Mouse (Mus musculus) testis, adult 2 months (tissue): Measurements from ENCODE around the gene 1700028J19Rik. TPM values are rescaled to one million over a fixed set of nuclear protein-coding genes. Genes with fewer than 3 reads are reported as not detected.

Experiments used
- polyA plus RNA-seq: library from polyadenylated mRNA; depleted of rRNA; stranded (reverse); fragments of >200 nt; gene quantifications from 2 replicates; pipeline ENCODE4 v1.2.3, GENCODE M21; 2012; rRNA removed

The 1700028J19Rik gene
- polyA plus RNA-seq, 1 experiment = 1,528 TPM

Other genes starting within 250 kb of the 1700028J19Rik start
- gene Klk1b26, start 234.5 kb downstream of the 1700028J19Rik start, polyA plus RNA-seq = 13.7 and 14.6 TPM in 2 replicates
- 41.9 and 52.7 TPM in 2 replicates for gene Klk1b27, start 194.4 kb downstream of the 1700028J19Rik start, polyA plus RNA-seq
- 72.1 and 73.2 TPM in 2 replicates for gene Klk1b21, start 144.4 kb downstream of the 1700028J19Rik start, polyA plus RNA-seq
- 7.0 and 9.2 TPM in 2 replicates for gene Klk1b22, start 134.0 kb downstream of the 1700028J19Rik start, polyA plus RNA-seq
- gene Klk1b16, start 109.9 kb downstream of the 1700028J19Rik start, polyA plus RNA-seq = 0.89 and 1.9 TPM in 2 replicates
- 74.1 and 87.1 TPM in 2 replicates for gene Klk1b24, start 58.5 kb downstream of the 1700028J19Rik start, polyA plus RNA-seq
- 5.2 and 7.8 TPM in 2 replicates for gene Klk1b3, start 48.5 kb downstream of the 1700028J19Rik start, polyA plus RNA-seq
- 1.7 and 2.3 TPM in 2 replicates for gene Klk1b4, start 39.3 kb downstream of the 1700028J19Rik start, polyA plus RNA-seq
- gene Klk1b5, start 30.8 kb downstream of the 1700028J19Rik start, polyA plus RNA-seq = 3.4 and 4.0 TPM in 2 replicates
- 12.6 and 17.1 TPM in 2 replicates for gene Klk1, start 21.3 kb downstream of the 1700028J19Rik start, polyA plus RNA-seq
- 89.1 and 101 TPM in 2 replicates for gene Gm36864, start 10.5 kb downstream of the 1700028J19Rik start, polyA plus RNA-seq
- gene 2410002F23Rik, start within 50 bp of the 1700028J19Rik start, polyA plus RNA-seq = 53.2 and 55.4 TPM in 2 replicates
- gene Acp4, start 10.7 kb upstream of the 1700028J19Rik start, polyA plus RNA-seq = 29.1 and 29.8 TPM in 2 replicates
- 3,148 and 3,520 TPM in 2 replicates for gene Gm15517, start 14.8 kb upstream of the 1700028J19Rik start, polyA plus RNA-seq
- 1.7 and 3.1 TPM in 2 replicates for gene Clec11a, start 60.2 kb upstream of the 1700028J19Rik start, polyA plus RNA-seq
- gene Shank1, start 63.6 kb upstream of the 1700028J19Rik start, polyA plus RNA-seq = 4.0 and 5.5 TPM in 2 replicates
- 2.0 TPM in 2 replicates for gene Syt3, start 137.4 kb upstream of the 1700028J19Rik start, polyA plus RNA-seq
- 112 and 131 TPM in 2 replicates for gene 1700008O03Rik, start 139.1 kb upstream of the 1700028J19Rik start, polyA plus RNA-seq
- gene Lrrc4b, start 182.3 kb upstream of the 1700028J19Rik start, polyA plus RNA-seq = 0.46 and 0.55 TPM in 2 replicates
- gene Aspdh, start 218.7 kb upstream of the 1700028J19Rik start, polyA plus RNA-seq = 1.00 and 1.2 TPM in 2 replicates
- gene Josd2, start 221.3 kb upstream of the 1700028J19Rik start, polyA plus RNA-seq = 118 and 120 TPM in 2 replicates
- gene Emc10, start 249.8 kb upstream of the 1700028J19Rik start, polyA plus RNA-seq = 122 and 127 TPM in 2 replicates
- gene Fam71e1, start 249.9 kb upstream of the 1700028J19Rik start, polyA plus RNA-seq = 1,517 and 1,849 TPM in 2 replicates